Mouse (Mus musculus) E14TG2a.4 (cell line): ENCODE measurements around the gene Map4k2.

ENCODE experiments used
- CTCF ChIP-seq: conservative IDR thresholded peaks from 2 replicates; pipeline ENCODE4 v1.5.1; 2014; ENCODE audit warnings: low read length
- POU5F1 ChIP-seq: IDR thresholded peaks from 2 replicates; pipeline ENCODE4 v1.6.1; 2014; ENCODE audit warnings: low read length, borderline replicate concordance

- TF ChIP-seq CTCF (no peak), POU5F1 (no peak)
Measured at GRCm38 (mm10) chr19:6294301-6294700, 46.6 kb upstream of the Map4k2 start.
